Mouse (Mus musculus) liver, embryonic 16.5 days (tissue): ENCODE results near the gene Ngef. TPM values are rescaled to one million over a fixed set of nuclear protein-coding genes. Genes with fewer than 3 reads are reported as not detected.

Source experiments
- ATAC-seq: fragments of 200-750 bp; cut with Nextera tagmentation; 2 replicates; pipeline ENCODE4 v1.8.0; 2017; ENCODE audit warnings: low read depth, mild to moderate bottlenecking, moderate number of reproducible peaks, moderate library complexity
- H3K27ac ChIP-seq: fragments of 300-500 bp; sonication (generic); 2 replicates; pipeline ENCODE4 v1.5.1; 2014; ENCODE audit warnings: mild to moderate bottlenecking, low read length
- H3K27me3 ChIP-seq: fragments of 300-500 bp; sonication (generic); 2 replicates; pipeline ENCODE4 v1.6.1; 2014; ENCODE audit warnings: low read depth, low read length, mixed read lengths; ENCODE audit not compliant: control insufficient read depth, insufficient read depth
- H3K36me3 ChIP-seq: fragments of 300-500 bp; sonication (generic); 2 replicates; pipeline ENCODE4 v1.6.1; 2014; ENCODE audit warnings: mild to moderate bottlenecking; ENCODE audit not compliant: control insufficient read depth, insufficient read depth
- H3K4me1 ChIP-seq: fragments of 300-500 bp; sonication (generic); 2 replicates; pipeline ENCODE4 v1.6.1; 2014; ENCODE audit warnings: low read depth, low read length, mixed read lengths; ENCODE audit not compliant: control insufficient read depth
- H3K4me2 ChIP-seq: fragments of 300-500 bp; sonication (generic); 2 replicates; pipeline ENCODE4 v1.6.1; 2014; ENCODE audit warnings: low read depth, low read length, mixed read lengths
- H3K4me3 ChIP-seq: fragments of 300-500 bp; sonication (generic); 2 replicates; pipeline ENCODE4 v1.5.1; 2014; ENCODE audit warnings: low read depth, mild to moderate bottlenecking, low read length
- H3K9ac ChIP-seq: fragments of 300-500 bp; sonication (generic); 2 replicates; pipeline ENCODE4 v1.6.1; 2014; ENCODE audit warnings: low read depth, low read length
- H3K9me3 ChIP-seq: fragments of 300-500 bp; sonication (generic); replicated peaks from 2 replicates; pipeline ENCODE4 v1.6.1; 2016; ENCODE audit warnings: low read length; ENCODE audit not compliant: control insufficient read depth
- WGBS: fragments of 180-500 bp; shearing (Covaris S2); extraction: QIAGEN DNeasy Blood & Tissue Kit; methylation state at CpG from one replicate; pipeline ENCODE4 v1.1.7; 2014; ENCODE audit not compliant: insufficient replicate concordance; 5-methylcytosine and 5-hydroxymethylcytosine counted together
- polyA plus RNA-seq: library from polyadenylated mRNA; unstranded; fragments of >200 nt; fragmentation: Nextera tagmentation; extraction: Ambion mirVana; gene quantifications from 2 replicates; pipeline ENCODE4 v1.2.1, GENCODE M21; 2015

The Ngef gene
- polyA plus RNA-seq, 1 experiment from 2014 or later = 10.3 TPM

GRCm38 (mm10) chr1:87510166-87510691, 63.4 kb downstream of the Ngef start:
- Histone ChIP-seq H3K4me2 (peak overlapping the region; percentile 74), H3K27me3 (peaks cover 41% of the 10 kb centered on the region), H3K9me3 (no peaks in the 10 kb centered on the region), H3K27ac (no peak overlapping the region), H3K9ac (no peak overlapping the region; the same call in 1 of the 2 replicates), H3K4me1 (no peaks in the 10 kb centered on the region; the same call in 1 of the 2 replicates), H3K36me3 (no peaks in the 10 kb centered on the region), H3K4me3 (peak overlapping the region; percentile 54)
- WGBS = under 1% methylated on average over 51 of the region's 61 CpGs
- peak; percentile 60 for ATAC-seq

DNA sequence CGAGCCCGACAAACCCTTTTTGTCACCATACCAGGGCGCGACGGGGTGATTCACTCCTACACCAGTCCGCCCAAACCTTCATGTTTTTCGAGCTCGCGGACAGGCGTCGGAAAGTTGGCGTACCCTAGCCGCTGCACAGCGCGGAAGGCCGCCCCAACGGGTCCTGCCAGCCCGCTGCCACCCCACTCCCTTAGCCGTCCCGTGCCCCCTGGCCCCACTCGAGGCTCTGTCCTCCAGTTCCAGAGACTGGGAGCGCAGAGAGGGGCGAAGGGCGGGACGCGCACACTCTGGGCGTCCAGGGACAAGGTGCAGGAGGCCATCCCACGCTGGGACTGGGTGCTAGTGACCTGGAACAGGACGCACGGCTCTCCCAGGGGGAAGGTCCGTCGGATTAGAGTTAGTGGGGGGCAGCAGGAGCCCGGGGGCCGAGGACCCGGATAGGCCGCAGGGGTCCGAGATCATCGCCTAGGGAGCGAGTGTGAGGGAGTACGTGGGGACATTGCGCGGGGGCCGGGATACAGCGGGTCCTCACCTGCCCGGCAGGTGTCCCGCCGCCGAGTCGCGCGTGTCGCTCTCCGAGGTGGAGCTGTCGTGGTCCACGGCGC, 64.0 kb downstream of the Ngef start, which contains the start of gene Neu2:
Gene Neu2 (plus strand): TSS at position 329 of the 605 bp plus-strand sequence.
- no peak within 1 kb of the TSS; the same call in 1 of the 2 replicates for H3K9ac ChIP-seq
- H3K27me3 ChIP-seq = peaks cover 41% of the 10 kb centered on the region
- H3K36me3 ChIP-seq = no peaks in the 10 kb centered on the region
- H3K27ac ChIP-seq = no peak within 1 kb of the TSS
- WGBS = 3% methylated on average over 56 of the region's 56 CpGs
- peak within 1 kb of the TSS; percentile 74 for H3K4me2 ChIP-seq
- no peaks in the 10 kb centered on the region for H3K9me3 ChIP-seq
- peak; percentile 53 for ATAC-seq
- H3K4me1 ChIP-seq = no peaks in the 10 kb centered on the region; the same call in 1 of the 2 replicates
- H3K4me3 ChIP-seq = peak within 1 kb of the TSS; percentile 54

DNA sequence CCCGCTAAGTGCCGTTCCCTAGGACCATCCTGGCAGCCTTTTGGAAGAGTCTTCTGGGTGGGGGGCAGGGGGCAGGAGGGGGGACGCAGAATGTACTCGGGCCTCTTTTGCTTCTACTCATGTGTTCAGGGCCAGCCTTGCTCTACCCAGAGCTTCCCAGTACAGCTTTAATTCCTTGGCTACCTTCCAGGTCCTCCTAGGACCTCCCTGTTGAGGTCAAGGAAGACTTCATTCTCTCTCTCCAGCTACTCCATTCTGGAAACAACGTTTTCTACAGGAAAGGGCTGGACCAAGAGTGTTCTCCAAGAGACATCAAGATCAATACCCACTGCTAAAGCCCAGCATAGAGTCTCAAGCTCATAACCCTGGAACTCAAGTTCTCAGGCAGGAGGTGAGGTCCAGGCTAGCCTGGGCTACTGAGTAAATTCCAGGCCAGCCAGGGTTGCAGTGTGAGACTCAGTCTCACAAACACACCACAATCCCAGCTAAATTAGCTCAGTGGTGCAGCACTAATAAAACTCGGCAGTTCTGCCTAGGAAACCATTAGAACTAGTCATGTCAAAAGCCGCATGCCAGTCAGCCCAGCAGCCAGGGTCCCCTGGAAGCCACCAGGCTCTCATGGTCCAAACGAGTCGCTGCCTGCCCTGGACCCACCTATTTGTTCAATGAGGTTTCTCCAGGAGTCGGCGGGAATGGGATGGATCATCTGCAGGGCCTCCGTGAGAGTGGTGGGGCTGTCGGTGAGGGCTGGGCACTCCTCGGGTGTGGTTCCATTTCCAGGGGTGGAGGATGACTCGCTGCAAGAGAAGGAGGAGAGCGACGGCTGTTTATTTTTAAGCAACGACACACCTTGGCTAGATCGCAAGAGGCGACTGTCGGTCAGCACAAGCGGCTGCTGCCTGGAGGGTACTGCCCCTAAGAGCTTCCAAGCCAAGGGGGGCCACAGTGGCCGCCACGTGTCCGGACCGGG, 64.8 kb downstream of the Ngef start:
- no peak for ATAC-seq
- H3K9ac ChIP-seq = no peak overlapping the region
- H3K27me3 ChIP-seq = peaks cover 41% of the 10 kb centered on the region
- H3K36me3 ChIP-seq = no peaks in the 10 kb centered on the region
- H3K27ac ChIP-seq = no peak overlapping the region
- no peaks in the 10 kb centered on the region; the same call in 1 of the 2 replicates for H3K4me1 ChIP-seq
- H3K4me3 ChIP-seq = no peak overlapping the region
- 15% methylated on average over 26 of the region's 26 CpGs for WGBS
- no peaks in the 10 kb centered on the region for H3K9me3 ChIP-seq
- H3K4me2 ChIP-seq = peak overlapping the region; percentile 74; the same call in 1 of the 2 replicates

DNA sequence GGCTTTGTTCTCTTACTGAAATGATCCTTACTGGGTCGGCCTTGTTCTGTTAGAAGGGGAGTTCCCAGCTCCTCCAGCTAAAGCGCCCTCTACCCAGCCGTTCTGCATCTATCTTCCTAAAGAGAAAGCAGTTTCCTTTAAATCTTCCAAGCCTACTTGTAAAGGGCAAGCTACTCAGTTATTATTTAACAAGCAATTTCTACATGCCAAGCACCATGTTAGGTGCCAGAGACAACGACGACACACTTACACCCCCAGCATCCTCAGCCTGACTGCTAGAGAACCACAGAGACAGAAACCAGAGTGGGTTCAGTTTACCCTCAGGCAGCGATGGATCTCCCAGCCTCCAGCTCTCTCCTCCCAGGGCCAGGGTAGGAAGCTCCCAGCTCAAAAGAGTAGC, 65.8 kb downstream of the Ngef start:
- Histone ChIP-seq H3K4me2 (no peak overlapping the region), H3K4me3 (no peak overlapping the region), H3K9me3 (no peaks in the 10 kb centered on the region), H3K27me3 (peaks cover 41% of the 10 kb centered on the region), H3K9ac (no peak overlapping the region), H3K4me1 (no peaks in the 10 kb centered on the region; the same call in 1 of the 2 replicates), H3K27ac (no peak overlapping the region), H3K36me3 (no peaks in the 10 kb centered on the region)
- no peak for ATAC-seq
- WGBS = 54% methylated on average over 6 of the region's 6 CpGs

GRCm38 (mm10) chr1:87505524-87505923, 68.1 kb downstream of the Ngef start:
- H3K9ac ChIP-seq = no peak overlapping the region
- H3K27ac ChIP-seq = no peak overlapping the region
- WGBS = 58% methylated on average over 4 of the region's 4 CpGs
- H3K27me3 ChIP-seq = peaks cover 23% of the 10 kb centered on the region
- H3K4me2 ChIP-seq = no peak overlapping the region
- H3K4me3 ChIP-seq = no peak overlapping the region
- no peaks in the 10 kb centered on the region for H3K9me3 ChIP-seq
- H3K36me3 ChIP-seq = no peaks in the 10 kb centered on the region
- ATAC-seq = no peak
- H3K4me1 ChIP-seq = no peaks in the 10 kb centered on the region; the same call in 1 of the 2 replicates

DNA sequence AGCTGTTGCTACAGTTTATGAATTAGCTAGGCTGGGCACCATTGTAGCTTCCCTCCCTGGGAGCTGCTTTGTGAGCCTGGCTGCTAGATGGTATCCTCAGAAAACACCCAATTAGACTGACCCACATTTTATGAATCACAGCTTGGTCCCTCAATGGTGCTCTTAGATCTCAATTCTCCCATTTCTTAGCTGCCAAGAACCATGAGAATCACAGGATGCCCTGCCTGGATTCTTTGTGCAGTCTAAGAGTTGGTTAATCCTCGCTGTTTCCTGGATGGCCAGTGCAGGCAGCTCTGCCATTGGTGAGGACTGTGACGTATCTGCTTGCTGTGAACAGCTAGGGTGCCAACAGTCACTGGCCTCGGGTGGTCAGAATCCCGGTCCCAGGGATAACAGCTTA, 80.1 kb downstream of the Ngef start:
- no peaks in the 10 kb centered on the region; the same call in 1 of the 2 replicates for H3K36me3 ChIP-seq
- no peaks in the 10 kb centered on the region for H3K4me1 ChIP-seq
- ATAC-seq = no peak
- no peaks in the 10 kb centered on the region for H3K9me3 ChIP-seq
- H3K4me3 ChIP-seq = no peak overlapping the region
- H3K4me2 ChIP-seq = no peak overlapping the region
- no peaks in the 10 kb centered on the region for H3K27me3 ChIP-seq
- H3K27ac ChIP-seq = no peak overlapping the region
- H3K9ac ChIP-seq = no peak overlapping the region
- WGBS = 56% methylated on average over 4 of the region's 4 CpGs

- ATAC-seq = no peak
- H3K4me2 ChIP-seq = no peak overlapping the region
- no peak overlapping the region for H3K27ac ChIP-seq
- 54% methylated on average over 3 of the region's 3 CpGs for WGBS
- no peaks in the 10 kb centered on the region for H3K27me3 ChIP-seq
- no peak overlapping the region for H3K9ac ChIP-seq
- H3K36me3 ChIP-seq = no peaks in the 10 kb centered on the region; the same call in 1 of the 2 replicates
- H3K9me3 ChIP-seq = no peaks in the 10 kb centered on the region
- no peak overlapping the region for H3K4me3 ChIP-seq
- H3K4me1 ChIP-seq = no peaks in the 10 kb centered on the region
Observed at GRCm38 (mm10) chr1:87492285-87492684, 81.4 kb downstream of the Ngef start.

- ATAC-seq = no peak
- H3K36me3 ChIP-seq = no peaks in the 10 kb centered on the region; the same call in 1 of the 2 replicates
- H3K4me1 ChIP-seq = no peaks in the 10 kb centered on the region
- H3K4me2 ChIP-seq = no peak overlapping the region
- no peaks in the 10 kb centered on the region for H3K27me3 ChIP-seq
- H3K4me3 ChIP-seq = no peak overlapping the region
- WGBS = 47% methylated on average over 6 of the region's 6 CpGs
- H3K27ac ChIP-seq = no peak overlapping the region
- H3K9ac ChIP-seq = no peak overlapping the region
- H3K9me3 ChIP-seq = no peaks in the 10 kb centered on the region
Observed at GRCm38 (mm10) chr1:87486386-87486785, 87.3 kb downstream of the Ngef start.
